8 mouse cellular contexts compared by ENCODE assay signal in the genomic region with DNA sequence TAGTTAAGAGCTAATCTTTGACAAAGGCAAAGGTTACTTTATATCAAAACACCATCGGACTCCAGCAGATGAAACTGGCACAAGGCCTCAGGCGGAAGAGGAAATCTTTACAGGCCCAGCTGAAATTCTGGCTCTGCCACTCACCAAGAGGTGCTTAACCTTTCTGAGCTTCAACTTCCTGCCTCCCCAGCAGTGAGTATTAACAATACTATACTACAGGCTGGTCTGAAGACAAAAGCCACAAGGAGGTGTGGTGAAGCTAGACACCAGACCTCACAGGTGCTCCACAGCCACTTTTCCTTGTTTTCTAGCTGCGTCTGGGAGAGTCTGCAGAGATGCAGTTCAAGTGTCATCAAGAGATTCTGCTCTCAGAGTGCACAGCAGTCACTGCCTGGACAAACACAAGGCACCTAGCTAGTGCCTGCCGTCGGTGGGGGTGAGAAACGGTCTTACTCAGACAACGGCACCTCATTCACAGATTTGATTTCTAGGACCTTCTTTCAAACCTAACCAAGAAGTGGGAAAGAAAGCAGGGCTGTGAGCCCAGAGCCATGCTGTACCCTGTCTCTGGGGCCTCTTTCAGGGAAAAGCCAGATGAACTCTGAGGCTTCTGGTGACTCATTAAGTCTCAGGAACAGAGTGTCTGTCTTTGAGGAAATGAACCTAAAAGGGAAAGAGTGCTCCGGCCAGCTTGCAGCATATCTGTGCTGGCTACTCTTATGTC. TPM values are rescaled to one million over a fixed set of nuclear protein-coding genes. Genes with fewer than 3 reads are reported as not detected.
DNase-seq lines count a peak whose midpoint lies in the region; ATAC-seq and TF ChIP-seq lines count a peak whose summit lies in the region.

No protein-coding gene starts in this region.

- 0 out of 2 replicates have a peak overlapping the region, but pooled peaks have one; percentile 3 for H3K9ac ChIP-seq in heart, embryonic 12.5 days
- peak overlapping the region; percentile 40 for H3K9ac ChIP-seq in liver, embryonic 12.5 days

- H3K36me3 ChIP-seq in E14TG2a.4 (ENCODE audit: insufficient read depth, low read length) = peaks cover 42% of the 10 kb centered on the region
- peaks cover 12% of the 10 kb centered on the region for H3K36me3 ChIP-seq in heart, embryonic 12.5 days
- H3K36me3 ChIP-seq in liver, embryonic 12.5 days = peaks cover 22% of the 10 kb centered on the region

- ATAC-seq in heart, embryonic 12.5 days (ENCODE audit: insufficient number of reproducible peaks, low FRiP score) = no peak
- ATAC-seq in liver, embryonic 12.5 days = no peak
- ATAC-seq in frontal cortex, adult (ENCODE audit: low TSS enrichment) = no peak

- peak; percentile 66 to 83 for DNase-seq in adrenal gland, adult (ENCODE audit: inconsistent age in 2 of 2, low spot score in 1 of 2)
- DNase-seq in adrenal gland, adult 8-10 months = no peak
- peak; percentile 31 to 39 for DNase-seq in thymus, postnatal 10 days (ENCODE audit: low spot score in 2 of 2)
- DNase-seq in embryo, embryonic 11 days = no peak

- WGBS in heart, embryonic 12.5 days = 23% methylated on average over 8 of the region's 8 CpGs
- WGBS in liver, embryonic 12.5 days (ENCODE audit: insufficient replicate concordance) = 40% methylated on average over 8 of the region's 8 CpGs

- H3K27me3 ChIP-seq in E14TG2a.4 (ENCODE audit: insufficient read depth, low read length) = no peaks in the 10 kb centered on the region
- H3K27me3 ChIP-seq in heart, embryonic 12.5 days (replicated peaks) = no peaks in the 10 kb centered on the region
- no peaks in the 10 kb centered on the region for H3K27me3 ChIP-seq in liver, embryonic 12.5 days (replicated peaks)

- H3K9me3 ChIP-seq in E14TG2a.4 (ENCODE audit: low read length) = no peaks in the 10 kb centered on the region
- H3K9me3 ChIP-seq in heart, embryonic 12.5 days (replicated peaks) = no peaks in the 10 kb centered on the region
- H3K9me3 ChIP-seq in liver, embryonic 12.5 days (replicated peaks) = no peaks in the 10 kb centered on the region

- H3K27ac ChIP-seq in heart, embryonic 12.5 days (ENCODE audit: poor library complexity, severe bottlenecking) = peak overlapping the region; percentile 80
- H3K27ac ChIP-seq in liver, embryonic 12.5 days = peak overlapping the region; percentile 88

- H3K4me3 ChIP-seq in E14TG2a.4 (replicated peaks; ENCODE audit: low read length) = peak overlapping the region; percentile 43
- no peak overlapping the region for H3K4me3 ChIP-seq in heart, embryonic 12.5 days
- no peak overlapping the region for H3K4me3 ChIP-seq in liver, embryonic 12.5 days

- TF ChIP-seq CTCF in E14TG2a.4 (conservative IDR thresholded peaks at IDR 0.05; ENCODE audit: low read length) = no peak

- H3K4me2 ChIP-seq in heart, embryonic 12.5 days = peak overlapping the region; percentile 4; the same call in 1 of the 2 replicates
- peak overlapping the region; percentile 29 for H3K4me2 ChIP-seq in liver, embryonic 12.5 days

- H3K4me1 ChIP-seq in E14TG2a.4 (replicated peaks; ENCODE audit: low read depth, low read length) = peaks cover 83% of the 10 kb centered on the region
- H3K4me1 ChIP-seq in heart, embryonic 12.5 days (replicated peaks) = peaks cover 37% of the 10 kb centered on the region
- peaks cover 60% of the 10 kb centered on the region for H3K4me1 ChIP-seq in liver, embryonic 12.5 days

RNA-seq across cellular contexts. Expression of gene Tbc1d14, which starts 18.8 kb away (rescaled TPM):
- 10 to 100 TPM; 46.1 to 55.5 (median 53.4) TPM for total RNA-seq in adrenal gland, adult 8-10 months (2022)
- 20.0 and 22.3 TPM in 2 replicates for polyA plus RNA-seq in heart, embryonic 12.5 days (2016; fragmentation: Nextera tagmentation; extraction: Ambion mirVana)
- polyA plus RNA-seq in liver, embryonic 12.5 days (2016; fragmentation: Nextera tagmentation; extraction: Ambion mirVana) = 15.4 and 15.7 TPM in 2 replicates

Comparison
In these comparisons a context has a peak if more than half of its experiments do, and no peak if none do; other contexts are left out.
1. DNase-seq: peak in adrenal gland, adult (2 of 2) and thymus, postnatal 10 days (2 of 2); none in adrenal gland, adult 8-10 months (single experiment) and embryo, embryonic 11 days (single experiment).